Mouse (Mus musculus): ENCODE results near the gene Comp. TPM values are rescaled to one million over a fixed set of nuclear protein-coding genes. Genes with fewer than 3 reads are reported as not detected.

Gene Comp
- polyA plus RNA-seq, 1 experiment, result 1.9 TPM

GRCm38 (mm10) chr8:70422722-70423121 is 49.4 kb downstream of the Comp start:
- no peak overlapping the region for H3K4me3 ChIP-seq (ENCODE audit: insufficient read depth, low read length)
- H3K27ac ChIP-seq (ENCODE audit: insufficient read depth, low read length), result no peak overlapping the region
- H3K4me1 ChIP-seq (ENCODE audit: control insufficient read depth, insufficient read depth, low read length), result peaks cover 2% of the 10 kb centered on the region; the same call in 1 of the 2 replicates
- TF ChIP-seq CTCF (IDR thresholded peaks at IDR 0.05; ENCODE audit: borderline replicate concordance, insufficient read depth, low read length) (no peak), POLR2A (IDR thresholded peaks at IDR 0.05; ENCODE audit: low read depth, low read length) (no peak)

GRCm38 (mm10) chr8:70426300-70426907 is 53.0 kb downstream of the Comp start:
- Histone ChIP-seq H3K4me3 (ENCODE audit: insufficient read depth, low read length) (no peak overlapping the region), H3K27ac (ENCODE audit: insufficient read depth, low read length) (no peak overlapping the region)

GRCm38 (mm10) chr8:70431213-70431612 is 57.9 kb downstream of the Comp start:
- Histone ChIP-seq H3K27ac (ENCODE audit: insufficient read depth, low read length) (no peak overlapping the region), H3K4me1 (ENCODE audit: control insufficient read depth, insufficient read depth, low read length) (no peaks in the 10 kb centered on the region)
- TF ChIP-seq CTCF (IDR thresholded peaks at IDR 0.05; ENCODE audit: borderline replicate concordance, insufficient read depth, low read length) (no peak), POLR2A (IDR thresholded peaks at IDR 0.05; ENCODE audit: low read depth, low read length) (no peak)

More at GRCm38 (mm10) chr8:70426300-70426907, 53.0 kb downstream of the Comp start:
- TF ChIP-seq CTCF (IDR thresholded peaks at IDR 0.05; ENCODE audit: borderline replicate concordance, insufficient read depth, low read length) (no peak), POLR2A (IDR thresholded peaks at IDR 0.05; ENCODE audit: low read depth, low read length) (no peak)
- H3K4me1 ChIP-seq (ENCODE audit: control insufficient read depth, insufficient read depth, low read length), result no peaks in the 10 kb centered on the region

More at GRCm38 (mm10) chr8:70431213-70431612, 57.9 kb downstream of the Comp start:
- H3K4me3 ChIP-seq (ENCODE audit: insufficient read depth, low read length), result no peak overlapping the region

Other genes starting within 250 kb of the Comp start
- gene Nr2c2ap, start 242.2 kb upstream of the Comp start, polyA plus RNA-seq (2011; ENCODE audit: insufficient read length, low read depth, missing spikeins), result 13.4 and 14.4 TPM in 2 replicates
- gene Rfxank, start 234.4 kb upstream of the Comp start, polyA plus RNA-seq (2011; ENCODE audit: insufficient read length, low read depth, missing spikeins), result 7.4 and 10.1 TPM in 2 replicates
- 59.2 and 65.3 TPM in 2 replicates for gene Borcs8, start 234.1 kb upstream of the Comp start, polyA plus RNA-seq (2011; ENCODE audit: insufficient read length, low read depth, missing spikeins)
- not detected in 2 replicates for gene Mef2b, start 233.8 kb upstream of the Comp start, polyA plus RNA-seq (2011; ENCODE audit: insufficient read length, low read depth, missing spikeins)
- gene Tmem161a, start 201.2 kb upstream of the Comp start, polyA plus RNA-seq (2011; ENCODE audit: insufficient read length, low read depth, missing spikeins), result 66.2 and 84.2 TPM in 2 replicates
- 5.3 and 6.6 TPM in 2 replicates for gene Slc25a42, start 161.3 kb upstream of the Comp start, polyA plus RNA-seq (2011; ENCODE audit: insufficient read length, low read depth, missing spikeins)
- gene Sugp2, start 139.3 kb upstream of the Comp start, polyA plus RNA-seq (2011; ENCODE audit: insufficient read length, low read depth, missing spikeins), result 26.4 and 28.9 TPM in 2 replicates
- gene Armc6, start 139.1 kb upstream of the Comp start, polyA plus RNA-seq (2011; ENCODE audit: insufficient read length, low read depth, missing spikeins), result 11.0 and 14.9 TPM in 2 replicates
- gene Homer3, start 90.7 kb upstream of the Comp start, polyA plus RNA-seq (2011; ENCODE audit: insufficient read length, low read depth, missing spikeins), result 42.2 and 54.0 TPM in 2 replicates
- 24.8 and 31.6 TPM in 2 replicates for gene Ddx49, start 71.1 kb upstream of the Comp start, polyA plus RNA-seq (2011; ENCODE audit: insufficient read length, low read depth, missing spikeins)
- gene Cope, start 71.0 kb upstream of the Comp start, polyA plus RNA-seq (2011; ENCODE audit: insufficient read length, low read depth, missing spikeins), result 129 and 132 TPM in 2 replicates
- gene Cers1, start 57.8 kb upstream of the Comp start, polyA plus RNA-seq (2011; ENCODE audit: insufficient read length, low read depth, missing spikeins), result 2.6 and 3.2 TPM in 2 replicates
- gene Gdf1, start 43.7 kb upstream of the Comp start, polyA plus RNA-seq (2011; ENCODE audit: insufficient read length, low read depth, missing spikeins), result not detected in 2 replicates
- 25.6 and 25.8 TPM in 2 replicates for gene Upf1, start 20.3 kb upstream of the Comp start, polyA plus RNA-seq (2011; ENCODE audit: insufficient read length, low read depth, missing spikeins)
- gene Crtc1, start 66.0 kb downstream of the Comp start, polyA plus RNA-seq (2011; ENCODE audit: insufficient read length, low read depth, missing spikeins), result 13.7 and 15.6 TPM in 2 replicates
- 21.4 and 31.7 TPM in 2 replicates for gene Klhl26, start 103.4 kb downstream of the Comp start, polyA plus RNA-seq (2011; ENCODE audit: insufficient read length, low read depth, missing spikeins)
- gene Tmem59l, start 113.8 kb downstream of the Comp start, polyA plus RNA-seq (2011; ENCODE audit: insufficient read length, low read depth, missing spikeins), result 0.58 and 1.5 TPM in 2 replicates
- 215 and 351 TPM in 2 replicates for gene Crlf1, start 119.6 kb downstream of the Comp start, polyA plus RNA-seq (2011; ENCODE audit: insufficient read length, low read depth, missing spikeins)
- 29.9 and 46.6 TPM in 2 replicates for gene Rex1bd, start 133.2 kb downstream of the Comp start, polyA plus RNA-seq (2011; ENCODE audit: insufficient read length, low read depth, missing spikeins)
- gene Uba52, start 137.2 kb downstream of the Comp start, polyA plus RNA-seq (2011; ENCODE audit: insufficient read length, low read depth, missing spikeins), result 547 and 589 TPM in 2 replicates
- 105 and 110 TPM in 2 replicates for gene Fkbp8, start 154.2 kb downstream of the Comp start, polyA plus RNA-seq (2011; ENCODE audit: insufficient read length, low read depth, missing spikeins)
- gene Kxd1, start 154.4 kb downstream of the Comp start, polyA plus RNA-seq (2011; ENCODE audit: insufficient read length, low read depth, missing spikeins), result 35.5 and 37.0 TPM in 2 replicates
- 16.1 and 20.4 TPM in 2 replicates for gene Ell, start 165.9 kb downstream of the Comp start, polyA plus RNA-seq (2011; ENCODE audit: insufficient read length, low read depth, missing spikeins)
- 17.9 and 18.6 TPM in 2 replicates for gene Isyna1, start 220.8 kb downstream of the Comp start, polyA plus RNA-seq (2011; ENCODE audit: insufficient read length, low read depth, missing spikeins)
- gene Ssbp4, start 235.3 kb downstream of the Comp start, polyA plus RNA-seq (2011; ENCODE audit: insufficient read length, low read depth, missing spikeins), result 44.7 and 50.7 TPM in 2 replicates
- 0.46 TPM in 1 of 2 replicates, not detected in the other for gene Lrrc25, start 242.6 kb downstream of the Comp start, polyA plus RNA-seq (2011; ENCODE audit: insufficient read length, low read depth, missing spikeins)